33 mouse cellular contexts compared by ENCODE assay signal in genomic region chr4:119658246-119658645, GRCm38 (mm10). TPM values are rescaled to one million over a fixed set of nuclear protein-coding genes. Genes with fewer than 3 reads are reported as not detected.
DNase-seq lines count a peak whose midpoint lies in the region; ATAC-seq lines count a peak whose summit lies in the region.
"Had no signal": no experiment of that assay in that cellular context is flagged by ENCODE, and none has a peak within 500 bp of the region (broad histone marks: within the 10 kb centered on the region; RNA-seq: fewer than 3 reads in every experiment).

No protein-coding gene starts in this region.

- no peaks in the 10 kb centered on the region for H3K27me3 ChIP-seq in forebrain, embryonic 11.5 days (ENCODE audit: control insufficient read depth, insufficient read depth, low read length)
- H3K27me3 ChIP-seq: embryonic facial prominence, embryonic 15.5 days; hindbrain, embryonic 13.5 days; neural tube, embryonic 15.5 days; Patski had no signal

- H3K36me3 ChIP-seq in forebrain, embryonic 11.5 days (ENCODE audit: control insufficient read depth, insufficient read depth, low read length), result no peaks in the 10 kb centered on the region
- H3K36me3 ChIP-seq: embryonic facial prominence, embryonic 10.5 days; embryonic facial prominence, embryonic 15.5 days; hindbrain, embryonic 13.5 days; neural tube, embryonic 15.5 days had no signal

- peaks cover under 1% of the 10 kb centered on the region; the same call in 1 of the 2 replicates for H3K9me3 ChIP-seq in forebrain, embryonic 11.5 days (ENCODE audit: control insufficient read depth, low read length)
- H3K9me3 ChIP-seq: embryonic facial prominence, embryonic 15.5 days; neural tube, embryonic 15.5 days had no signal

- no peaks in the 10 kb centered on the region for H3K4me1 ChIP-seq in forebrain, embryonic 11.5 days (replicated peaks; ENCODE audit: control insufficient read depth, insufficient read depth, low read length)
- H3K4me1 ChIP-seq: embryonic facial prominence, embryonic 10.5 days; embryonic facial prominence, embryonic 15.5 days; hindbrain, embryonic 13.5 days; neural tube, embryonic 15.5 days had no signal

- WGBS in forebrain, embryonic 11.5 days, result 59% methylated on average over 2 of the region's 2 CpGs

- H3K4me2 ChIP-seq in forebrain, embryonic 11.5 days (ENCODE audit: low read depth, low read length, severe bottlenecking), result no peak overlapping the region
- H3K4me2 ChIP-seq: embryonic facial prominence, embryonic 15.5 days; heart, embryonic 11.5 days; hindbrain, embryonic 13.5 days; neural tube, embryonic 15.5 days had no signal

- intact Hi-C loops in gastrocnemius, postnatal 14 days (cut with DNase I; ENCODE audit: low total_unique reads), result no loop called here

- no peak overlapping the region for H3K4me3 ChIP-seq in forebrain, embryonic 11.5 days (ENCODE audit: low read depth, low read length)
- H3K4me3 ChIP-seq: embryonic facial prominence, embryonic 10.5 days; embryonic facial prominence, embryonic 15.5 days; hindbrain, embryonic 13.5 days; neural tube, embryonic 15.5 days had no signal

- no peak overlapping the region for H3K27ac ChIP-seq in forebrain, embryonic 11.5 days (ENCODE audit: low read depth, low read length)
- H3K27ac ChIP-seq: embryonic facial prominence, embryonic 10.5 days; embryonic facial prominence, embryonic 15.5 days; hindbrain, embryonic 13.5 days; liver, embryonic 14.5 days; neural tube, embryonic 15.5 days had no signal

- peak; percentile 65 for DNase-seq in kidney, adult 18-20 months
- DNase-seq in kidney, postnatal 10 days, result no peak
- peak; percentile 92 for DNase-seq in kidney, adult 9 months
- peak; percentile 52 to 84 for DNase-seq in kidney, postnatal 25 days
- DNase-seq in gastrocnemius, postnatal 14 days, result no peak
- DNase-seq in forebrain, embryonic 11.5 days (ENCODE audit: low spot score), result no peak
- no peak for DNase-seq in cerebellum, adult 9-10 months
- DNase-seq: adrenal gland, postnatal 36 days; cerebellum, adult 18-20 months; cerebellum, postnatal 25 days; gastrocnemius, postnatal 25 days; heart, postnatal 4 days; liver; lung, adult 2 months; lung, postnatal 14 days; midbrain, embryonic 14.5 days; right cerebral cortex, postnatal 25 days; spleen, adult 18-20 months; thymus, adult 2 months; thymus, postnatal 36 days had no signal

- no peak for ATAC-seq in forebrain, embryonic 11.5 days (replicated peaks; ENCODE audit: low FRiP score)
- ATAC-seq: forebrain, embryonic 14.5 days; Patski had no signal

- H3K9ac ChIP-seq in forebrain, embryonic 11.5 days (ENCODE audit: low read length), result no peak overlapping the region
- H3K9ac ChIP-seq: embryonic facial prominence, embryonic 15.5 days; hindbrain, embryonic 13.5 days; liver, embryonic 14.5 days; neural tube, embryonic 15.5 days had no signal

RNA-seq across cellular contexts. Expression of gene Guca2b, which starts 0.5 kb away (rescaled TPM):
- not detected for total RNA-seq in gastrocnemius, postnatal 14 days (2021)
- polyA plus RNA-seq in forebrain, embryonic 11.5 days (2014; fragmentation: Nextera tagmentation; extraction: Ambion mirVana), result not detected in 2 replicates
- total RNA-seq: adrenal gland, postnatal 36 days; gastrocnemius, postnatal 25 days; layer of hippocampus, postnatal 10 days; left cerebral cortex, adult 18-20 months; left cerebral cortex, postnatal 14 days; MEL had no signal
- polyA plus RNA-seq: embryonic facial prominence, embryonic 10.5 days; embryonic facial prominence, embryonic 15.5 days; forebrain, embryonic 14.5 days; heart, embryonic 11.5 days; hindbrain, embryonic 13.5 days; limb, embryonic 11.5 days; lung, adult 2 months; midbrain, embryonic 14.5 days; neural tube, embryonic 15.5 days had no signal

RNA-seq across cellular contexts. Expression of gene Guca2a, which starts 20.7 kb away (rescaled TPM):
- total RNA-seq in gastrocnemius, postnatal 14 days (2021), result not detected
- not detected in 2 replicates for polyA plus RNA-seq in forebrain, embryonic 11.5 days (2014; fragmentation: Nextera tagmentation; extraction: Ambion mirVana)
- total RNA-seq: adrenal gland, postnatal 36 days; gastrocnemius, postnatal 25 days; heart, postnatal 4 days; layer of hippocampus, postnatal 10 days; left cerebral cortex, adult 18-20 months; left cerebral cortex, postnatal 14 days; MEL had no signal
- polyA plus RNA-seq: embryonic facial prominence, embryonic 10.5 days; embryonic facial prominence, embryonic 15.5 days; forebrain, embryonic 14.5 days; heart, embryonic 11.5 days; hindbrain, embryonic 13.5 days; limb, embryonic 11.5 days; liver, embryonic 14.5 days; lung, adult 2 months; midbrain, embryonic 14.5 days; neural tube, embryonic 15.5 days; Patski had no signal

Comparison
In these comparisons a context has a peak if more than half of its experiments do, and no peak if none do; other contexts are left out.
1. DNase-seq: peak in kidney, adult 18-20 months (single experiment), kidney, adult 9 months (single experiment) and kidney, postnatal 25 days (2 of 2); none in kidney, postnatal 10 days (single experiment), gastrocnemius, postnatal 14 days (single experiment), forebrain, embryonic 11.5 days (single experiment) and cerebellum, adult 9-10 months (single experiment).